Mouse (Mus musculus) induced T-regulatory cell, adult 2 months (primary cell): ENCODE results near the gene 2010109A12Rik.

Experiments used
- DNase-seq: peaks from one replicate; pipeline ENCODE4 v3.0.0-alpha.2; 2012; ENCODE audit warnings: low read depth

2010109A12Rik gene

DNA sequence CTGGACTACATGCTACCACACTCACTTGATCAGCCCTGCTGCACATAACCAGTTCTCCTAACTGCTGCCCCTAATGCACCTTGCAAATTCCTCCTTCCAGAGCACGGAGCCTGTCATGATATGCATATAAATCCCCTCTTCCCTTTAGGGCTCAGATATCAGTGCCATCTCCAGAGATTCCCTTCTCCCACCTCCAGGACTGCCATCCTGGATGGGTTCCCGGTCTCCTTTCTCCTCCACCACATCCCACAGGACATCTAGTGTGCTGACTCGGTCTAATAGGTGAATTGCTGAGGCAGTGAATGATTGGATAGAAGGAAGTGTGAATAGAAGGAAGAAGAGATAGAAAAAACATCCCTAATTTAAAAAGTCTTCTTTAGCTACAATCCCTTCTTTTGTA lies 25.4 kb downstream of the 2010109A12Rik start:
- no peak for DNase-seq

- DNase-seq: no peak
Observed at GRCm38 (mm10) chr5:93232838-93233237, 26.5 kb downstream of the 2010109A12Rik start.

- DNase-seq: no peak
Observed at GRCm38 (mm10) chr5:93234130-93234529, 27.8 kb downstream of the 2010109A12Rik start.

DNA sequence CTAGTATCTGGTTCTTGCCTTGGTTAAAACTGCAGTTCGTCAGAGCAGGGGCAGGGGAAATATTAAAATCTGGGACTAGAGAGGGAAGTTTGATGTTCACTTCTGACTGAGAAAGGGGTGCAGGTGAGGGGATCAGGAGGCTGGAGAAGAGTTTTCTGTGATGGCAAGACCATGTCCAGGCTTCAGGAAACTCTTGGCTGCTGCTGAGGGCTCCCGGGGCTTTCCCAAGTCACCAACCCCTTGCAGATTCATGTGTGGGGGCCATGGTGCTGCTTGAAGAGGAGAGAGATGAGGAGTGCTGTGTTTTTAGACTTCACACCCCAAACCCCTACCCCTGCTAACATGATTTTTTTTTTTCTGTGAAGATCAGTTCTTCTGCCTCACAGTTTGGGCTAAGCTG lies 28.3 kb downstream of the 2010109A12Rik start:
- DNase-seq: no peak

DNA sequence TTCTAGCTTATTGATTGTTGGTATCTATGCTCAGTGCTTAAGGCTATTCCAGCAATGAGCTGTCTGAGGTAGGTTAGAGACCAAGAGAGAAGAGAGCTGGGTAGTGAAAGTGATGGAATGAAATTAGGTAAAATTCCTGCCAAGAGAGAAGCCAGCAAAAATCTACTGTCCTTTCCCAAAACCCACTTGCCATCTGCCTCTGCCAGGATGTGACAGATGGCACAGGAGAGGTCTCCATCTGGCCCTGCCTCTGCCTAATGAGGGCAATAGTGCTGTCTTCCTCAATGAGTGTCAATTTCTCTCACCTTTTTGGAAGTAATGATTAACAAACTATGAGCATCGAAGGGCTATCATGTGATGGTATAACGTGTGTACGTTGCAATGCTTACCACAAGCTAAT lies 29.6 kb downstream of the 2010109A12Rik start:
- DNase-seq: no peak

DNA sequence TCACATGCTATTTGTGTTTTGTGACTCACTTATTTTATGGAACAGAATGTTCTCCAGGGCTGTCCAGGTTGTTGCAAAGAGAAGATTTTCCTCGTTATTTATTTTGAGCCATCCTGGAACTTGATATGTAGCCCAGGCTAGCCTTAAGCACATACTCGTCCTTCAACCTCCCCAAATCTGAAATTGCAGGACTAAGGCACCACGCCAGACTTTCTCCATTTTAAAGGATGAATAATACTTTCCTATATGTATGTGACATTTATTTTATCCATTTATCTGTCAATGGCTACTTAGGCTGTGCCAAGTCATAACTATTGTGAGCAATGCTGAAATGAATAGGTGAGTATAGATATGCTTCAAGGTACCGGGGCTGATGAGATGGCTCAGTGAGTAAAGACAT lies 30.2 kb downstream of the 2010109A12Rik start:
- no peak for DNase-seq

DNA sequence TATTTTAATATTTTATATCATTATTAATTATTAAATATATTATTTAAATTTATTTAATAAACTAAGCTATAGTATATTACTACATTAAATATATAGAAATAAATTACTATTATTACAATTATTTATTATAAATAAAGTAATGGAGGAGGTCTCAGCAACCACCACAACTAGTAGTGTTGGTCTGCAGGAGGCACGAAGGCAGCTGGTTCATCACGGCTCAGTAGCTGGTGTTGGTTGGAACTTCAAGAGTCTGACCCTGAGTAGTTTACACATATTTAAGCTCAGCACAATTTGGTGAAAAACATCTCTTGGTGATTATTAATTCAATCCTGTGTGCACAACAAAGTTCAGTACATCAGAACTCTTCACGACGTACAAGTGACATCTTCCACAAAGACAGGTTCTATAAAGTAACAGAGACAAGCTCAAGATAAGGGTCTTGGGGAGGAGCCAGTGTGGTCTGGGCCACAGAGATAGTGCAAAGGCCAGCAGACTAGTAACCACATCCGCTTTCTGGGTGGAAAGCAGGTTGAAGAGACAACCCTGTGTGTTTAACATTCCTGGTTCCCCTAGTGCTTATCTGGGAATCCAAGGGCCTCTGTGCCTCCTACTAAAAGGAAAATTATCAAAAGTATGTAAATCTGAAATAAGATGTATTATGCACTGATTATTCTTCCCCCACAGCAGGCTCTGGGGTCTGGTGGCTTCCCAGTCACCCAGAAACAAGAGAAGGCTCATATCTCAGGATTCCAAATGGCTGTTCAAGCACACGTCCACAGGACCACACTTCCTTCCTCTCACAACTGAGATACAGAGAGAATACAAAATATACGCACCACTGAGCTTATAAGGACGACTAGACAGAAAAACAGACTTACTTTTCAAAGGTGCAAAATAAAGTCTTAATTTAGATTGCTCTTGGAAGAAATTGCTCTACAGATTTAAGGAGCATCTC lies 33.5 kb downstream of the 2010109A12Rik start:
- DNase-seq: peak; percentile 13

DNA sequence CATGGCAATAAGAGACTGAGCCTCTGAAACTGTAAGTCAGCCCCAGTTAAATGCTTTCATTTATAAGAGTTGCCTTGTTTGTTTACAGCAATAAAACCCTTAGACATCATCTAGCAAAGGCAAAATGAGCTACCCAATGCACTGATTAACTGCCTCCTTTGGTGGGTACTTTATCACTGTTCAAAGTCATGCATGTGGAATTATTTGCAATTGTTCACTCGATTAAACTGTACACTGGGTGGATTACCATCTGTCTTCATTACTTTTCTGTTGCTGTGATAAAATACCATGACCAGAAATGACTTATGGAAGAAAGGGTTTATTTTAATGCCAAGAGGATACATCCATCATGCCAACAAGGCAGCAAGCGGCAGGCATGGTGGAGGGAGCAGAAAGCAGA lies 39.0 kb downstream of the 2010109A12Rik start:
- DNase-seq: no peak

DNA sequence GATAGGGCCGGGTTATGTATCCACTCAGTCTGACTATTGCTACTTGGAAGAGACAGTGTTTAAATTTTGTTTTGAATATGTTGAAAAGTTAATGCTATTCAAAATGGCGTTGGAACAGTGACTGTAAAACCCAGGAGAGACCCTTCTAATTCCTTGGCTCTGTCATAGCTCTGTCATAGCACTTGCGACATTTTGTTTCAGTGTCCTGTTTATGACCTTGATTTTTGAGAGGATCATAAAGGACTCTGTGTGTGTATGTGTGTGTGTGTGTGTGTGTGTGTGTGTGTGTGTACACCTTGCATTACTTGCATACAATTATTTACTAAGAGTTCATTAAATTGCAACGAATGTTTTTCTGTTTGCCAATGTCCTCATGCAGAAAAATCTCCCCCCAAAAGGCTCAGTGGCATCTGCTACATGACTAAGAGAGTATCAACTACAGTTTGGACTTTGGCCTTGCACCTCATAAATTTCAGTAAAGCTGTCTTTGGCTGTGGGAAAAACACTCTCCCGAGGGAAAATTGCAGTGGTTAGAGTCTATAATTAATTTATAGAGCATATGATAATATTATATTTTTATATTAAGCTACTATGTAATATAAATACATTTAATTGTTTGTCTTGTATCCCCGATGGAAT lies 43.7 kb downstream of the 2010109A12Rik start:
- DNase-seq: no peak

DNA sequence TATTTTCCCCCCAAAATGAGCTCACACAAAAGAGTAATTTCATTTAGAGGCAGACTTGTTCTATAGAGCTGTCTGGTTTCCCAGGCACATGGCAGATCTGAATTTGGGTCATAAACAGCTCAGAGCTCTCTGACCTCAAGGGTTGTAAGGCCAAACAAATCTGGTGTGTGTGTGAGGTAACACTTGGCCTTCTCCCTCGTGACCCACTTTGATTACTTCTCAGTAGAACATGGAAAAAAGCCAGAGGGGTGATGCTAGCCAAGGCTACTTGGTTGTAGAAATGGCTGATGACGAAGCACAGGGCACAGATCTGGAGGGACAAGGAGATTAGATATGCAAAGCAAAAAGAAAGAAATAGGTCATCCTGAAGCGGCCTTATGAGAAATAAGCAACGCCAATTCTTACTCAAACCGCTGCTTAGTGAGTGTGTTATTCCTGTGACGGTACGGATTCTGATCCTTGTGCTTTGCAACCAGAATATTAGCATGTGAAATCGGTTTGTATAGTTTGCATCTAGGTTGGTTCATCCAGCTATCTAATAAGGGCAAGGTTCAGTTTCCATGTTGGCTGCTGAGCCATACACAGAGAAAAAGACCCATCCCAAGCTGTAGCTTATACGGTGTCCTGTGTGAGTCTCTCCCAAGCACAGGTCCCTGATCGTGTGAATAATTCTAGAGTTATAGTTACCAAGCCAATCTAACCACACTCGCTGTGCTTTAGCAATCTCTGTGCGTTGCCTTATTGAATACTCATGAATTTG lies 44.9 kb downstream of the 2010109A12Rik start:
- no peak for DNase-seq

GRCm38 (mm10) chr5:93255759-93256265 lies 49.5 kb downstream of the 2010109A12Rik start:
- DNase-seq: peak; percentile 42

GRCm38 (mm10) chr5:93256820-93257405 lies 50.6 kb downstream of the 2010109A12Rik start:
- DNase-seq: no peak

- DNase-seq: no peak
Observed at GRCm38 (mm10) chr5:93259349-93259748, 53.0 kb downstream of the 2010109A12Rik start.

DNA sequence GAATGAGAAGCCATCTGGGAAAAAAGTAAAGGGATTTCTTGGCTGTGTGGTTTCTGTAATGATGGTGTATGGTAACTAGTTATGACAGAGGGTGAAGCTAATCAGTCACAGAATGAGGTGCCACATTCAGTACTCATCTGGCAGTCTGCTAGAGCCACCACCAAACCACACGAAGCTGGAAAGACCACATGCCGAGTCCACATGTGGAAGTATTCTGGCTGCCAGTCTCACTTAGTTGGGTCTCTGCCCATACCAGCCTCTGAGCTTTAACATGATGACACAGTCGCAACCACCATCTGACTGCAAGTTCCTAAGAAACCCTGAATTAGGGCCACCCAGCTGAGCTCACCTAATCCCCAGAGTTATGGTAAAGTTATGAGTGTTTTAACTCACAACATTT lies 54.7 kb downstream of the 2010109A12Rik start:
- no peak for DNase-seq

GRCm38 (mm10) chr5:93262751-93263150 lies 56.4 kb downstream of the 2010109A12Rik start:
- DNase-seq: no peak
